Comparison of ENCODE assay signal across 8 mouse cellular contexts in the genomic region with DNA sequence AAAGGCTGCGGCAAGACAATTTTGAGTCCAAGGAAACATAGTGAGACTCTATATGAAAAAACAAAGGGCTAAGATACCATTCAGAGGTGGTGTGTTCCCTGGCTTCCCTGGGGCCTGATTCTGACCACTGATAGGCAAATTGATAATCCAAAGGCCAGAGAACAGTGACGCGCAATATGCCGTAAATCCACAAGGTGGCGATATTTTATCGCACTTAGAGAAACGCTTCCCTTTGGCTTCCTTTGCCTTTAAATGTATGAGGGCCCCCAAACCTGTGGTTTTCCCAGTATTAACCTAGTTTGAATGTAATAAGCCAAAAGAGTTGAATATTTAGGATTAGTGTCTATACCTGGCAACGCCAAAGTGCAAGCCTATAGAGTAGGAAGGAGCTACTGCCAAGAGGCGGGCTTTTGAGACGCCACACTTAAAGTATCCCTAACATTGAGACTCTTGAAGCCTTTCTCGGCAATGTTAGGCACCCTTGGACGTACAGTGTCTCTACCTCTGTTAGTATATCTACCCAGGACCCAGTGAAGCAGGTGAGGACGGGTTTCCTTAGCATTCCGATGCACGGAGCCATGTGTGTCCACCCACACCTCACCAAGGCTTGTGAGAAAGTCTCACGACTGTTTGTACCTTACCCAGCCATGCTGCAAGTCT. TPM values are rescaled to one million over a fixed set of nuclear protein-coding genes. Genes with fewer than 3 reads are reported as not detected.
DNase-seq lines count a peak whose midpoint lies in the region; ATAC-seq and TF ChIP-seq lines count a peak whose summit lies in the region.

No protein-coding gene starts in this region.

- no peaks in the 10 kb centered on the region for H3K27me3 ChIP-seq in intestine, embryonic 14.5 days (replicated peaks; ENCODE audit: control insufficient read depth, insufficient read depth, low read length)
- H3K27me3 ChIP-seq in intestine, embryonic 16.5 days (replicated peaks; ENCODE audit: control insufficient read depth, insufficient read depth, low read length), result no peaks in the 10 kb centered on the region
- no peaks in the 10 kb centered on the region for H3K27me3 ChIP-seq in ES-Bruce4 (ENCODE audit: control insufficient read depth, insufficient read depth, low read length, poor library complexity, severe bottlenecking)
- 0 out of 2 replicates have a peak, but pooled peaks cover 15% of the 10 kb centered on the region for H3K27me3 ChIP-seq in midbrain, embryonic 13.5 days

- H3K4me3 ChIP-seq in intestine, embryonic 14.5 days (ENCODE audit: low read depth, low read length), result no peak overlapping the region
- H3K4me3 ChIP-seq in intestine, embryonic 16.5 days (ENCODE audit: low read length), result no peak overlapping the region
- no peak overlapping the region for H3K4me3 ChIP-seq in ES-Bruce4 (ENCODE audit: low read depth, low read length)
- H3K4me3 ChIP-seq in bone marrow, adult 2 months (replicated peaks; ENCODE audit: control insufficient read depth, low read depth, low read length), result no peak overlapping the region
- no peak overlapping the region for H3K4me3 ChIP-seq in midbrain, embryonic 13.5 days (replicated peaks)

- H3K27ac ChIP-seq in intestine, embryonic 14.5 days (ENCODE audit: low read depth), result no peak overlapping the region
- H3K27ac ChIP-seq in intestine, embryonic 16.5 days (ENCODE audit: low read length), result no peak overlapping the region
- H3K27ac ChIP-seq in ES-Bruce4 (ENCODE audit: insufficient read depth, low read length), result no peak overlapping the region
- no peak overlapping the region for H3K27ac ChIP-seq in bone marrow, adult 2 months (ENCODE audit: control insufficient read depth, insufficient read depth, low read depth, low read length, poor library complexity)
- no peak overlapping the region for H3K27ac ChIP-seq in midbrain, embryonic 13.5 days

- no peak overlapping the region for H3K9ac ChIP-seq in intestine, embryonic 14.5 days (ENCODE audit: low read length)
- H3K9ac ChIP-seq in intestine, embryonic 16.5 days (ENCODE audit: low read depth, low read length), result no peak overlapping the region
- H3K9ac ChIP-seq in ES-Bruce4 (ENCODE audit: low read depth, poor library complexity, severe bottlenecking), result no peak overlapping the region
- H3K9ac ChIP-seq in midbrain, embryonic 13.5 days (replicated peaks), result no peak overlapping the region

- H3K4me1 ChIP-seq in intestine, embryonic 14.5 days (replicated peaks; ENCODE audit: control insufficient read depth, insufficient read depth, low read length), result no peaks in the 10 kb centered on the region
- no peaks in the 10 kb centered on the region for H3K4me1 ChIP-seq in intestine, embryonic 16.5 days (ENCODE audit: control insufficient read depth, insufficient read depth, low read length)
- no peaks in the 10 kb centered on the region for H3K4me1 ChIP-seq in ES-Bruce4 (ENCODE audit: control insufficient read depth, insufficient read depth, low read length)
- H3K4me1 ChIP-seq in bone marrow, adult 2 months (ENCODE audit: control insufficient read depth, insufficient read depth, low read length), result no peaks in the 10 kb centered on the region
- no peaks in the 10 kb centered on the region for H3K4me1 ChIP-seq in midbrain, embryonic 13.5 days (replicated peaks)

- peak; percentile 87 for DNase-seq in intestine, embryonic 14.5 days (ENCODE audit: low spot score)
- DNase-seq in frontal cortex, postnatal 36 days (ENCODE audit: low spot score in 2 of 2), result peak; percentile 54 to 77
- DNase-seq in layer of hippocampus, postnatal 25 days (ENCODE audit: extremely low spot score in 1 of 2, low spot score in 1 of 2), result peak; percentile 40 to 79
- DNase-seq in thymus, postnatal 4 days, result peak; percentile 60

- H3K9me3 ChIP-seq in intestine, embryonic 14.5 days (ENCODE audit: control insufficient read depth, low read length), result no peaks in the 10 kb centered on the region
- H3K9me3 ChIP-seq in intestine, embryonic 16.5 days (ENCODE audit: control insufficient read depth, low read length), result no peaks in the 10 kb centered on the region
- H3K9me3 ChIP-seq in ES-Bruce4 (replicated peaks; ENCODE audit: control insufficient read depth, insufficient read depth, low read length, poor library complexity, severe bottlenecking), result no peaks in the 10 kb centered on the region
- no peaks in the 10 kb centered on the region for H3K9me3 ChIP-seq in midbrain, embryonic 13.5 days

- WGBS in intestine, embryonic 14.5 days, result 46% methylated on average over 16 of the region's 16 CpGs
- WGBS in intestine, embryonic 16.5 days, result 44% methylated on average over 16 of the region's 16 CpGs
- WGBS in bone marrow, adult 2 months, result 41% methylated on average over 16 of the region's 16 CpGs
- 45% methylated on average over 16 of the region's 16 CpGs for WGBS in midbrain, embryonic 13.5 days

- TF ChIP-seq EP300 in ES-Bruce4 (IDR thresholded peaks at IDR 0.05; ENCODE audit: insufficient read depth, low read depth, low read length), result no peak

- no peak for TF ChIP-seq POLR2A in ES-Bruce4 (IDR thresholded peaks at IDR 0.05; ENCODE audit: insufficient read depth, low read length)
- TF ChIP-seq POLR2A in bone marrow, adult 2 months (IDR thresholded peaks at IDR 0.05; ENCODE audit: borderline replicate concordance, control insufficient read depth, low read depth, low read length), result no peak

- ATAC-seq in intestine, embryonic 14.5 days (replicated peaks; ENCODE audit: low FRiP score, low TSS enrichment, low read depth), result 0 out of 2 replicates have a peak, but pooled peaks have one; percentile 5
- ATAC-seq in intestine, embryonic 16.5 days, result no peak
- 0 out of 2 replicates have a peak, but pooled peaks have one; percentile 40 for ATAC-seq in midbrain, embryonic 13.5 days

- H3K4me2 ChIP-seq in intestine, embryonic 14.5 days (ENCODE audit: low read length), result no peak overlapping the region
- no peak overlapping the region for H3K4me2 ChIP-seq in intestine, embryonic 16.5 days (ENCODE audit: low read depth, low read length)
- no peak overlapping the region for H3K4me2 ChIP-seq in midbrain, embryonic 13.5 days (replicated peaks)

- peak; percentile 57 for TF ChIP-seq CTCF in ES-Bruce4 (IDR thresholded peaks at IDR 0.05; ENCODE audit: low read depth, low read length)
- TF ChIP-seq CTCF in bone marrow, adult 2 months (IDR thresholded peaks at IDR 0.05; ENCODE audit: control insufficient read depth, insufficient read depth, low read length), result peak; percentile 46

- no peaks in the 10 kb centered on the region for H3K36me3 ChIP-seq in intestine, embryonic 14.5 days (ENCODE audit: control insufficient read depth, insufficient read depth, low read length)
- no peaks in the 10 kb centered on the region for H3K36me3 ChIP-seq in intestine, embryonic 16.5 days (ENCODE audit: control insufficient read depth, insufficient read depth, low read length)
- no peaks in the 10 kb centered on the region for H3K36me3 ChIP-seq in ES-Bruce4 (ENCODE audit: control insufficient read depth, insufficient read depth, low read length, poor library complexity, severe bottlenecking)
- no peaks in the 10 kb centered on the region for H3K36me3 ChIP-seq in midbrain, embryonic 13.5 days

RNA-seq across cellular contexts. Expression of gene Tril, which starts 37.6 kb away (rescaled TPM):
- 15.9 and 16.5 TPM in 2 replicates for polyA plus RNA-seq in intestine, embryonic 14.5 days (2014; fragmentation: Nextera tagmentation; extraction: Ambion mirVana)
- polyA plus RNA-seq in intestine, embryonic 16.5 days (2015; fragmentation: Nextera tagmentation; extraction: Ambion mirVana), result 10.2 and 11.2 TPM in 2 replicates
- polyA plus RNA-seq in ES-Bruce4 (2011; ENCODE audit: insufficient read depth, insufficient read length, low read depth, missing spikeins), result 0.17 and 0.33 TPM in 2 replicates
- polyA plus RNA-seq in bone marrow, adult 2 months (2011; ENCODE audit: insufficient read depth, insufficient read length, low replicate concordance, missing spikeins), result not detected in 2 replicates
- total RNA-seq in layer of hippocampus, postnatal 25 days (2021), result 10 to 100 TPM; 38.3 to 41.2 TPM
- polyA plus RNA-seq in midbrain, embryonic 13.5 days (2015; fragmentation: Nextera tagmentation; extraction: Ambion mirVana), result 10.2 and 12.3 TPM in 2 replicates
